Mouse (Mus musculus) kidney, adult 9 months (tissue): ENCODE data around the gene Lmbr1.
"Not testable (repeated sequence)": the region's sequence is repeated elsewhere in the genome, so short reads cannot be mapped to it uniquely, and the experiment has no call there.

Experiments
- DNase-seq: peaks from one replicate; pipeline ENCODE4 v3.0.0; 2022

The Lmbr1 gene

GRCm38 (mm10) chr5:29378298-29379036 is at the start of gene Lmbr1:
Lmbr1 (minus strand) TSS chr5:29378390.
- peak; percentile 96 for DNase-seq

- DNase-seq = not testable (repeated sequence)
Measured at GRCm38 (mm10) chr5:29423330-29423729, 45.1 kb upstream of the Lmbr1 start.

GRCm38 (mm10) chr5:29413041-29413440 is 34.9 kb upstream of the Lmbr1 start:
- DNase-seq = no peak

- no peak for DNase-seq
Measured at GRCm38 (mm10) chr5:29410854-29411253, 32.7 kb upstream of the Lmbr1 start.

- DNase-seq = no peak
Measured at GRCm38 (mm10) chr5:29398427-29398826, 20.2 kb upstream of the Lmbr1 start.

GRCm38 (mm10) chr5:29388944-29389765 is 11.0 kb upstream of the Lmbr1 start:
- peak; percentile 77 for DNase-seq

- no peak for DNase-seq
Measured at GRCm38 (mm10) chr5:29388181-29388943, 10.2 kb upstream of the Lmbr1 start.

- no peak for DNase-seq
Measured at GRCm38 (mm10) chr5:29387591-29387990, 9.4 kb upstream of the Lmbr1 start.

GRCm38 (mm10) chr5:29382776-29383175 is 4.6 kb upstream of the Lmbr1 start:
- DNase-seq = no peak

- DNase-seq = no peak
Measured at GRCm38 (mm10) chr5:29380091-29380490, 1.9 kb upstream of the Lmbr1 start.

GRCm38 (mm10) chr5:29377590-29378297 is 446 bp downstream of the Lmbr1 start:
- peak; percentile 43 for DNase-seq

GRCm38 (mm10) chr5:29363511-29363910 is 14.7 kb downstream of the Lmbr1 start:
- no peak for DNase-seq

- DNase-seq = peak; percentile 43
Measured at GRCm38 (mm10) chr5:29335836-29336235, 42.4 kb downstream of the Lmbr1 start.

- no peak for DNase-seq
Measured at GRCm38 (mm10) chr5:29322503-29322902, 55.7 kb downstream of the Lmbr1 start.

- DNase-seq = no peak
Measured at GRCm38 (mm10) chr5:29309191-29309590, 69.0 kb downstream of the Lmbr1 start.

- DNase-seq = peak; percentile 44
Measured at GRCm38 (mm10) chr5:29293194-29293593, 85.0 kb downstream of the Lmbr1 start.

GRCm38 (mm10) chr5:29290110-29290509 is 88.1 kb downstream of the Lmbr1 start:
- no peak for DNase-seq

- DNase-seq = no peak
Measured at GRCm38 (mm10) chr5:29289703-29290102, 88.5 kb downstream of the Lmbr1 start.

GRCm38 (mm10) chr5:29281081-29281480 is 97.1 kb downstream of the Lmbr1 start:
- DNase-seq = peak; percentile 19

- peak; percentile 49 for DNase-seq
Measured at GRCm38 (mm10) chr5:29274746-29275145, 103.4 kb downstream of the Lmbr1 start.

- DNase-seq = no peak
Measured at GRCm38 (mm10) chr5:29273426-29273825, 104.8 kb downstream of the Lmbr1 start.

GRCm38 (mm10) chr5:29270879-29271278 is 107.3 kb downstream of the Lmbr1 start:
- DNase-seq = no peak

GRCm38 (mm10) chr5:29253876-29254275 is 124.3 kb downstream of the Lmbr1 start:
- no peak for DNase-seq
